Mouse (Mus musculus) heart, embryonic 11.5 days (tissue): Measurements from ENCODE around the gene Ttc25. TPM values are rescaled to one million over a fixed set of nuclear protein-coding genes. Genes with fewer than 3 reads are reported as not detected.

Experiments used
- ATAC-seq: fragments of 200-750 bp; cut with Nextera tagmentation; replicated peaks from 2 replicates; pipeline ENCODE4 v1.8.0; 2017; ENCODE audit warnings: moderate library complexity; ENCODE audit not compliant: insufficient number of reproducible peaks, low FRiP score, low TSS enrichment
- H3K27ac ChIP-seq: fragments of 300-500 bp; sonication (generic); 2 replicates; pipeline ENCODE4 v1.5.1; 2014; ENCODE audit warnings: mild to moderate bottlenecking, low read depth, low read length
- H3K27me3 ChIP-seq: fragments of 300-500 bp; sonication (generic); 2 replicates; pipeline ENCODE4 v1.6.1; 2014; ENCODE audit warnings: mild to moderate bottlenecking, low read length, mixed read lengths; ENCODE audit not compliant: control insufficient read depth, insufficient read depth
- H3K36me3 ChIP-seq: fragments of 300-500 bp; sonication (generic); 2 replicates; pipeline ENCODE4 v1.6.1; 2014; ENCODE audit warnings: mild to moderate bottlenecking, low read length, moderate library complexity, mixed read lengths; ENCODE audit not compliant: control insufficient read depth, insufficient read depth
- H3K4me1 ChIP-seq: fragments of 300-500 bp; sonication (generic); 2 replicates; pipeline ENCODE4 v1.6.1; 2014; ENCODE audit warnings: low read length; ENCODE audit not compliant: control insufficient read depth, insufficient read depth
- H3K4me2 ChIP-seq: fragments of 300-500 bp; sonication (generic); 2 replicates; pipeline ENCODE4 v1.6.1; 2014; ENCODE audit warnings: mild to moderate bottlenecking, moderate library complexity
- H3K4me3 ChIP-seq: fragments of 300-500 bp; sonication (generic); 2 replicates; pipeline ENCODE4 v1.5.1; 2014; ENCODE audit warnings: low read depth, low read length
- H3K9ac ChIP-seq: fragments of 300-500 bp; sonication (generic); 2 replicates; pipeline ENCODE4 v1.6.1; 2014; ENCODE audit warnings: mild to moderate bottlenecking, low read depth, low read length, moderate library complexity
- H3K9me3 ChIP-seq: fragments of 300-500 bp; sonication (generic); replicated peaks from 2 replicates; pipeline ENCODE4 v1.6.1; 2016; ENCODE audit warnings: low read length; ENCODE audit not compliant: control insufficient read depth
- WGBS: fragments of 180-500 bp; shearing (Covaris S2); extraction: QIAGEN DNeasy Blood & Tissue Kit; methylation state at CpG from one replicate; pipeline ENCODE4 v1.1.7; 2014; ENCODE audit not compliant: insufficient replicate concordance; 5-methylcytosine and 5-hydroxymethylcytosine counted together
- polyA plus RNA-seq: library from polyadenylated mRNA; unstranded; fragments of >200 nt; fragmentation: Nextera tagmentation; extraction: Ambion mirVana; gene quantifications from 2 replicates; pipeline ENCODE4 v1.2.1, GENCODE M21; 2014

Ttc25 gene
- polyA plus RNA-seq, result 0.31 and 1.1 TPM in 2 replicates

GRCm38 (mm10) chr11:100544832-100545745, at the start of gene Ttc25:
Gene Ttc25, plus strand, starts transcription at chr11:100545607.
- no peaks in the 10 kb centered on the region for H3K9me3 ChIP-seq
- no peaks in the 10 kb centered on the region for H3K27me3 ChIP-seq
- H3K4me2 ChIP-seq, result peak within 1 kb of the TSS; percentile 75
- 5% methylated on average over 28 of the region's 28 CpGs for WGBS
- peak within 1 kb of the TSS; percentile 45 for H3K4me3 ChIP-seq
- peak within 1 kb of the TSS; percentile 76 for H3K9ac ChIP-seq
- H3K36me3 ChIP-seq, result no peaks in the 10 kb centered on the region
- 0 out of 2 replicates have a peak, but pooled peaks cover 3% of the 10 kb centered on the region for H3K4me1 ChIP-seq
- H3K27ac ChIP-seq, result peak within 1 kb of the TSS; percentile 24; the same call in 1 of the 2 replicates
- peak; percentile 94 for ATAC-seq

- no peak for ATAC-seq
- Histone ChIP-seq H3K36me3 (peaks cover 59% of the 10 kb centered on the region), H3K4me3 (no peak overlapping the region), H3K9me3 (no peaks in the 10 kb centered on the region), H3K4me2 (no peak overlapping the region), H3K9ac (no peak overlapping the region), H3K27ac (no peak overlapping the region), H3K4me1 (no peaks in the 10 kb centered on the region), H3K27me3 (no peaks in the 10 kb centered on the region)
- WGBS, result 72% methylated on average over 3 of the region's 3 CpGs
Measured at GRCm38 (mm10) chr11:100500241-100500640, 45.2 kb upstream of the Ttc25 start.

GRCm38 (mm10) chr11:100500651-100501050, 44.8 kb upstream of the Ttc25 start:
- Histone ChIP-seq H3K27me3 (no peaks in the 10 kb centered on the region), H3K9me3 (no peaks in the 10 kb centered on the region), H3K4me1 (no peaks in the 10 kb centered on the region), H3K27ac (no peak overlapping the region), H3K9ac (no peak overlapping the region), H3K36me3 (peaks cover 58% of the 10 kb centered on the region), H3K4me2 (no peak overlapping the region), H3K4me3 (no peak overlapping the region)
- WGBS, result 85% methylated on average over 7 of the region's 7 CpGs
- ATAC-seq, result no peak

- Histone ChIP-seq H3K4me1 (no peaks in the 10 kb centered on the region), H3K4me3 (no peak overlapping the region), H3K9ac (no peak overlapping the region), H3K36me3 (peaks cover 57% of the 10 kb centered on the region), H3K27ac (no peak overlapping the region), H3K27me3 (no peaks in the 10 kb centered on the region), H3K9me3 (no peaks in the 10 kb centered on the region), H3K4me2 (no peak overlapping the region)
- 41% methylated on average over 6 of the region's 6 CpGs for WGBS
- no peak for ATAC-seq
Measured at GRCm38 (mm10) chr11:100501321-100501720, 44.1 kb upstream of the Ttc25 start.

GRCm38 (mm10) chr11:100504990-100505660, 40.3 kb upstream of the Ttc25 start:
- H3K4me1 ChIP-seq, result no peaks in the 10 kb centered on the region
- WGBS, result 92% methylated on average over 12 of the region's 12 CpGs
- H3K9ac ChIP-seq, result no peak overlapping the region
- H3K4me2 ChIP-seq, result no peak overlapping the region
- no peaks in the 10 kb centered on the region for H3K27me3 ChIP-seq
- ATAC-seq, result no peak
- peaks cover 50% of the 10 kb centered on the region for H3K36me3 ChIP-seq
- H3K27ac ChIP-seq, result no peak overlapping the region
- no peak overlapping the region for H3K4me3 ChIP-seq
- H3K9me3 ChIP-seq, result no peaks in the 10 kb centered on the region

- Histone ChIP-seq H3K27me3 (no peaks in the 10 kb centered on the region), H3K36me3 (peaks cover 45% of the 10 kb centered on the region), H3K4me3 (no peak overlapping the region), H3K4me2 (no peak overlapping the region), H3K9ac (no peak overlapping the region), H3K4me1 (no peaks in the 10 kb centered on the region), H3K9me3 (no peaks in the 10 kb centered on the region), H3K27ac (no peak overlapping the region)
- ATAC-seq, result no peak
- WGBS, result 94% methylated on average over 8 of the region's 8 CpGs
Measured at GRCm38 (mm10) chr11:100505997-100506396, 39.4 kb upstream of the Ttc25 start.

GRCm38 (mm10) chr11:100510556-100510955, 34.9 kb upstream of the Ttc25 start:
- Histone ChIP-seq H3K27me3 (no peaks in the 10 kb centered on the region), H3K4me2 (no peak overlapping the region), H3K36me3 (peaks cover 35% of the 10 kb centered on the region), H3K9ac (no peak overlapping the region), H3K27ac (no peak overlapping the region), H3K9me3 (no peaks in the 10 kb centered on the region), H3K4me3 (no peak overlapping the region), H3K4me1 (no peaks in the 10 kb centered on the region)
- WGBS, result 91% methylated on average over 2 of the region's 2 CpGs
- ATAC-seq, result no peak

- WGBS, result 83% methylated on average over 1 of the region's 1 CpGs
- Histone ChIP-seq H3K27ac (no peak overlapping the region), H3K36me3 (peaks cover 34% of the 10 kb centered on the region), H3K9ac (no peak overlapping the region), H3K27me3 (no peaks in the 10 kb centered on the region), H3K4me1 (no peaks in the 10 kb centered on the region), H3K4me2 (no peak overlapping the region), H3K9me3 (no peaks in the 10 kb centered on the region), H3K4me3 (no peak overlapping the region)
- no peak for ATAC-seq
Measured at GRCm38 (mm10) chr11:100512384-100512783, 33.0 kb upstream of the Ttc25 start.
